Mouse (Mus musculus): ENCODE data around the gene Krtcap2. TPM values are rescaled to one million over a fixed set of nuclear protein-coding genes. Genes with fewer than 3 reads are reported as not detected.

The Krtcap2 gene
- polyA plus RNA-seq, 1 experiment from 2014 or later = 239 TPM

DNA sequence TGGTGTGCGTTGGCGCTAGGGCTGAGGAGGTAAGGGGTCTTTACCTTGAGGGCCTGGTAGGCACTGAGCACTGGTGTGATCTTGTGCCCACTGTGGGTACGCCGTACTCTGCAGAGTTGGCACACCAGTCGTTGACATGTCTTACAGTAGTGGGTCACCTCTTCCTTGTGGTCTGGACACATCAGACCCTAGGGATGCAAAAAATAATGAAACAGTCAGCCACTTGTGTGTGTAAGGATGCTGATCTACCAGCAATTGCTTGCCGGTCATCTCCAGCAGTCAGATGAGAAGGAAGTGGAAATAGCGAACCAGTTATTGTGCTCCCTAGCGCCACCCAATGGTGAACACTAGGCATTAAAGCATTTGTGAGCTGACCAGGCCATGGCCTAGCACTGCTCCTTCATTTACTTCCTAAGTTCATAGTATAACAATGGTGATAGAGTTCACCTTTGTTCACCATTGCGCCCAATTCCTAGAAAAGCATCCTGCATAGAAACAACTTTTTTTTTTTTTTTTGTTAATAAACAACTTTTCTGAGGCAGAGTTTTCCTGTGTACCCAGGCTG lies 3.4 kb upstream of the Krtcap2 start:
- Histone ChIP-seq H3K36me3 (ENCODE audit: control insufficient read depth, insufficient read depth, low read length) (no peaks in the 10 kb centered on the region), H3K27me3 (ENCODE audit: control insufficient read depth, insufficient read depth, low read length) (peaks cover 25% of the 10 kb centered on the region), H3K4me2 (ENCODE audit: low read length) (no peak overlapping the region), H3K4me3 (ENCODE audit: control insufficient read depth in 1 of 2, insufficient read depth in 1 of 2, low read depth in 1 of 2, low read length in 2 of 2) (no peak overlapping the region), H3K9me3 (ENCODE audit: control insufficient read depth, low read length) (no peaks in the 10 kb centered on the region), H3K27ac (replicated peaks in 1 of 2; ENCODE audit: control insufficient read depth in 1 of 2, insufficient read depth in 1 of 2, low read depth in 2 of 2, low read length in 2 of 2) (no peak overlapping the region), H3K4me1 (ENCODE audit: control insufficient read depth in 2 of 2, insufficient read depth in 2 of 2, low read length in 2 of 2) (peaks cover 8 to 29% of the 10 kb centered on the region in 2 experiments), H3K9ac (ENCODE audit: low read length) (no peak overlapping the region)
- ATAC-seq (ENCODE audit: insufficient number of reproducible peaks, insufficient read depth, low FRiP score, low read depth) = no peak
- WGBS = 69% methylated on average over 9 of the region's 9 CpGs

DNA sequence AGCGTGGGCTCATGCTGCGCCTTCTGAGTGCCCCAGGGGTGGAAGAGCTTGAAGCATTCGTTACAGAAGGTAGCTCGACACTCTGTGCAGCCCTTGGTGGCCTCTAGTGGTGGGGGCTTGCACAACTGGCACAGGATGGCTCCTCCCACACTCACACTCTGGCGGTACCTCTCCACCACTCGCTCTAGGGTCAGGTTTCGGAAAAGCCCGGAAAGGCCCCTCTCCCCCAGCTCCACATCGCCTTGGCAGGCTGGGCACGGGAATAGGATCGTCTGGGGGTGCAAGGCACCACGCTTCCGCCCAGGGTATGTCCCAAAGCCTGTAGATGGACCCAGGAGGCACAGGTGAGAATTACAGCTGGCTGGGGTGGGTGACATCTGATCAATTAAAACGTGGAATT lies 2.2 kb upstream of the Krtcap2 start:
- peak overlapping the region; percentile 39 for H3K4me2 ChIP-seq (ENCODE audit: low read length)
- ATAC-seq (ENCODE audit: insufficient number of reproducible peaks, insufficient read depth, low FRiP score, low read depth) = no peak
- H3K4me1 ChIP-seq (ENCODE audit: control insufficient read depth in 2 of 2, insufficient read depth in 2 of 2, low read length in 2 of 2) = peaks cover 8 to 29% of the 10 kb centered on the region in 2 experiments
- peaks cover under 1% of the 10 kb centered on the region; the same call in 1 of the 2 replicates for H3K36me3 ChIP-seq (ENCODE audit: control insufficient read depth, insufficient read depth, low read length)
- peak overlapping the region; percentile 46 for H3K9ac ChIP-seq (ENCODE audit: low read length)
- no peak overlapping the region for H3K4me3 ChIP-seq (ENCODE audit: control insufficient read depth in 1 of 2, insufficient read depth in 1 of 2, low read depth in 1 of 2, low read length in 2 of 2)
- 16% methylated on average over 14 of the region's 14 CpGs for WGBS
- no peak overlapping the region for H3K27ac ChIP-seq (replicated peaks in 1 of 2; ENCODE audit: control insufficient read depth in 1 of 2, insufficient read depth in 1 of 2, low read depth in 2 of 2, low read length in 2 of 2)
- peaks cover 25% of the 10 kb centered on the region for H3K27me3 ChIP-seq (ENCODE audit: control insufficient read depth, insufficient read depth, low read length)
- no peaks in the 10 kb centered on the region for H3K9me3 ChIP-seq (ENCODE audit: control insufficient read depth, low read length)

DNA sequence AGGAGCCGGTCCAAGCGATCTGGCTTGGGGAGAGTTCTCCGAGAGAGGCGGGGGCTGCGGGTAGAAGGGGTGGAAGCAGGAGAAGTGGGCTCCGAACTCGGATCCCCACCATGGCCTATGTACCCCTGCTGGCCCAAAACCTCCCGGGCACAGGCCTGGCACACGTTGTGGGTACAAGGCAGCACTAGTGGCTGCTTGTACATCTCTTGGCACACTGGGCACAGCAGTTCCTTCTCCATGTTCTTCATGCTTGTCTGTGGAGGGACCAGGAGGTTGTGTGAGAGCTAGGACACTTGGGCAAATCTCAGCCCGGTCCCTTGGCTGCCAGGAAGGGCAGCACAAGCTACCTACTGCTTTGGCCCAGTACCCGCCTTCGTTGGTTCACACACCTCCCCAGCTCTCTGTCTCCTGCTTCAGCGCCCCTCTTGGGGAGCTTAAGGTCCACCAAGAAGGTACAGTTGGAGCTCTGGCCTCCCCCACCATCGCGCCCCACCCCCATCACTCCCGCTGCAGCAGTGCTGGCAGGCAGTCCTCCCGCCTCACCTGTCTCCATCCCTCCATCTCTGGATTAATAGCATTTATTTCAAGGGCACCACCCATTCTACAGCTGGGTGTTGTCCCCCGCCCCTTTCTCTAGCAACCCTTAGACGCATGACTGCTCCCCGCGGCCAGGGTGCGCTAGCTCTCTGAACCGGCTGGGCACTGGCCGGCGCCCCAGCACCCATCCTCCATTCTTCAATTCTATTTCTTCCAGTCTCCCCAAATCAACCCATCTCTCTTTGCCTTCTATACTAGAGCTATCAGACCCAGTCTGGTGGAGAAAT lies 1.4 kb upstream of the Krtcap2 start:
- Histone ChIP-seq H3K36me3 (ENCODE audit: control insufficient read depth, insufficient read depth, low read length) (peaks cover 6% of the 10 kb centered on the region), H3K27ac (replicated peaks in 1 of 2; ENCODE audit: control insufficient read depth in 1 of 2, insufficient read depth in 1 of 2, low read depth in 2 of 2, low read length in 2 of 2) (no peak overlapping the region), H3K4me3 (ENCODE audit: control insufficient read depth in 1 of 2, insufficient read depth in 1 of 2, low read depth in 1 of 2, low read length in 2 of 2) (peak overlapping the region; percentile 27 to 30), H3K9me3 (ENCODE audit: control insufficient read depth, low read length) (no peaks in the 10 kb centered on the region), H3K9ac (ENCODE audit: low read length) (0 out of 2 replicates have a peak overlapping the region, but pooled peaks have one; percentile 21), H3K4me2 (ENCODE audit: low read length) (peak overlapping the region; percentile 88), H3K27me3 (ENCODE audit: control insufficient read depth, insufficient read depth, low read length) (peaks cover 25% of the 10 kb centered on the region), H3K4me1 (ENCODE audit: control insufficient read depth in 2 of 2, insufficient read depth in 2 of 2, low read length in 2 of 2) (peaks cover 8 to 29% of the 10 kb centered on the region in 2 experiments)
- no peak for ATAC-seq (ENCODE audit: insufficient number of reproducible peaks, insufficient read depth, low FRiP score, low read depth)
- 13% methylated on average over 25 of the region's 25 CpGs for WGBS

DNA sequence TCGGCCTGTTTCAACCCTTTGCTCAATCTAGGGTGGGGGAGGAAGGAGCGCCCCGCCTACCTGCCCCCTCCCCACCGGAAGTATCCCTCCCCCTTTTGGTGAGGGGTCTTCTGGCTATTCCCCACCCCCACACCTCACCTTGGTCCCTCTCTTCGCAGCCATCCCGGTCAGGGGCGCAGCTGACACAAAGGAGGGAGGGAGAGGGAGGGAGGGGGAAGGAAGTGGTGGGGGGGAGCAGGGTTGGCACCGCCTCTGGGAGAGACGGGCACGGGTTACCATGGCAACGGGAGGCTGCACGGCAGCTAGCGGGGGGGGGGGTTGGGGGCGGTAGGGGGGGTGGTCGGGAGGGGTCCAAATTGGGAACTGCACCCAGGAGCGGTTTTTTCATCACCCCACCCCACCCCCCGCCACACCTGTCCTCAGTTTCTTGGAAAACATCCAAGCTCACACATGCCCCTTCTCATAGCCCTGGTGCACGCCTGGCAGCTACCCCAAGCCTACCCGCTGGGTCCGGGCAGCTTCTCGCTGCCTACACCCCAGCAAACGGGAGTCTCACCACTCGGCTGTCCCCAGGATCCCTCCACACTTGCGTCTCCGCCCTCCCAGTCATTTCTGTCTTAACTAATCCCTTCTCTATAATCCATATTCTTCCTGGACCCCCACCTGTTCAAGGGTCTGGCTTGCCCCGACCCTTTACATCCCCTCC lies 631 bp upstream of the Krtcap2 start:
- Histone ChIP-seq H3K4me2 (ENCODE audit: low read length) (peak overlapping the region; percentile 88), H3K9me3 (ENCODE audit: control insufficient read depth, low read length) (no peaks in the 10 kb centered on the region), H3K9ac (ENCODE audit: low read length) (peak overlapping the region; percentile 52), H3K4me1 (ENCODE audit: control insufficient read depth in 2 of 2, insufficient read depth in 2 of 2, low read length in 2 of 2) (peaks cover 8 to 29% of the 10 kb centered on the region in 2 experiments), H3K36me3 (ENCODE audit: control insufficient read depth, insufficient read depth, low read length) (peaks cover 11% of the 10 kb centered on the region), H3K27me3 (ENCODE audit: control insufficient read depth, insufficient read depth, low read length) (peaks cover 25% of the 10 kb centered on the region), H3K27ac (replicated peaks in 1 of 2; ENCODE audit: control insufficient read depth in 1 of 2, insufficient read depth in 1 of 2, low read depth in 2 of 2, low read length in 2 of 2) (no peak overlapping the region), H3K4me3 (ENCODE audit: control insufficient read depth in 1 of 2, insufficient read depth in 1 of 2, low read depth in 1 of 2, low read length in 2 of 2) (peak overlapping the region; percentile 30 to 35)
- ATAC-seq (ENCODE audit: insufficient number of reproducible peaks, insufficient read depth, low FRiP score, low read depth) = no peak
- WGBS = under 1% methylated on average over 18 of the region's 26 CpGs

DNA sequence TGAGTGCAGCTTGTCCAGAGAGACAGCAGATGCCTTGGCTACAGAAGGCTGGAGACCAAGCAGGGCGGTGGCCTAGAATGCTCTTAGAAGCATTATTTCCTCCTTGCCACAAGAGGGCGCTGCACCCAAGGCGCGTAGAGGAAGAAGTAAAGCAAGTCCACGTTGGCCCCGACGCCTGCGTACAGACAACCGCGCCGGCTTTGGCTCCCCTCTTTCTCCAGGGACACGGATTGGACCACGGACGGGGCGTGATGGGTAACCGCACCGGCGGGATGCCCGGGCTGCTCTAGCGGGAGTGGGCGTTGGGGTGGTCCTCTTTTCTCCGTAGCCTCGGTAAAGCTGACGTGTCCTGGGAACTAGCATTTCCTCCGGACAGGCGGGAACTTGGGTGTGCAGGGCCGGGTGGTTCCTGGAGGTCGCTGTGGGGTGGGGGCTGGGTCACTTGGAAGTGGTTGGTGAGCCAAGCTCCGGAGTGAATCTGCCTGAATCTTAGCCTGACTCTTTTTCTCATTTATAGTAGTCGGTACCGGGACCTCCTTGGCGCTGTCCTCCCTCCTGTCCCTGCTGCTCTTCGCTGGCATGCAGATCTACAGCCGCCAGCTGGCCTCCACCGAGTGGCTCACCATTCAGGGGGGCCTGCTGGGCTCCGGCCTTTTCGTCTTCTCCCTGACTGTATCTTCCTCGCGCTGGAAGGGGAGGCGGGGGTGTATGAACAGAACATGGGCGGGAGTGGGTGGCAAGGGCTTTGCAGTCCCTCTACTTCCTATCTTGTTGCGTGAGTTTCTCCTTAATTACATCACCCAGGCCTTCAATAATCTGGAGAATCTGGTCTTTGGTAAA lies 715 bp downstream of the Krtcap2 start, which contains the start of gene Trim46:
Gene Trim46, minus strand, starts transcription at position 49 of the 840 bp plus-strand sequence.
- no peaks in the 10 kb centered on the region for H3K9me3 ChIP-seq (ENCODE audit: control insufficient read depth, low read length)
- H3K4me3 ChIP-seq (ENCODE audit: control insufficient read depth in 1 of 2, insufficient read depth in 1 of 2, low read depth in 1 of 2, low read length in 2 of 2) = peak within 1 kb of the TSS; percentile 69 to 88
- H3K4me2 ChIP-seq (ENCODE audit: low read length) = peak within 1 kb of the TSS; percentile 88
- peak within 1 kb of the TSS; percentile 18 to 75 for H3K27ac ChIP-seq (replicated peaks in 1 of 2; ENCODE audit: control insufficient read depth in 1 of 2, insufficient read depth in 1 of 2, low read depth in 2 of 2, low read length in 2 of 2)
- ATAC-seq (ENCODE audit: insufficient number of reproducible peaks, insufficient read depth, low FRiP score, low read depth) = peak; percentile 71
- 1% methylated on average over 42 of the region's 42 CpGs for WGBS
- peak within 1 kb of the TSS; percentile 84 for H3K9ac ChIP-seq (ENCODE audit: low read length)
- peaks cover 25% of the 10 kb centered on the region for H3K27me3 ChIP-seq (ENCODE audit: control insufficient read depth, insufficient read depth, low read length)
- H3K36me3 ChIP-seq (ENCODE audit: control insufficient read depth, insufficient read depth, low read length) = peaks cover 11% of the 10 kb centered on the region
- peaks cover 18 to 37% of the 10 kb centered on the region in 2 experiments for H3K4me1 ChIP-seq (ENCODE audit: control insufficient read depth in 2 of 2, insufficient read depth in 2 of 2, low read length in 2 of 2)

DNA sequence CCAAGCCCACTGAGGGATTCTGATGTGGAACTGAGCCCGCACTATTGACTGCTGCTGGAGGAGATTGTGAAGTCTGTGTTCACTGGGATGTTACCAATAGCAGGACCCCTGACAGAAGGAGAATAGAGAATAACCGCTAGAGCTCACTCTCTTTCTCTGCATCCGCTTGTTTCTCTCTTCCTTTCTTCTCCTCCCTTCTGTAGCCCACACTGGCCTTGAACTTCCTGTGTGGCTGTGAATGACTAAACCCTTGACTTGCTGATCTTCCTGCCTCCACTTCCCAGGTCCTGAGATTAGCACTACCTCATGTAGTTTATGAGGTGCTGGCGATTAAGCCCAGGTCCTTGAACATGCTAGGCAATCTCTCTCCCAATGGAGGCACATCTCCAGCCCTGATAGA lies 1.7 kb downstream of the Krtcap2 start:
- Histone ChIP-seq H3K9ac (ENCODE audit: low read length) (peak overlapping the region; percentile 84), H3K4me3 (ENCODE audit: control insufficient read depth in 1 of 2, insufficient read depth in 1 of 2, low read depth in 1 of 2, low read length in 2 of 2) (no peak overlapping the region), H3K4me2 (ENCODE audit: low read length) (peak overlapping the region; percentile 88), H3K27me3 (ENCODE audit: control insufficient read depth, insufficient read depth, low read length) (peaks cover 27% of the 10 kb centered on the region), H3K4me1 (ENCODE audit: control insufficient read depth in 2 of 2, insufficient read depth in 2 of 2, low read length in 2 of 2) (peaks cover 18 to 38% of the 10 kb centered on the region in 2 experiments), H3K36me3 (ENCODE audit: control insufficient read depth, insufficient read depth, low read length) (peaks cover 11% of the 10 kb centered on the region), H3K27ac (replicated peaks in 1 of 2; ENCODE audit: control insufficient read depth in 1 of 2, insufficient read depth in 1 of 2, low read depth in 2 of 2, low read length in 2 of 2) (no peak overlapping the region), H3K9me3 (ENCODE audit: control insufficient read depth, low read length) (no peaks in the 10 kb centered on the region)
- no peak for ATAC-seq (ENCODE audit: insufficient number of reproducible peaks, insufficient read depth, low FRiP score, low read depth)
- 76% methylated on average over 4 of the region's 4 CpGs for WGBS
